Mouse (Mus musculus) forebrain, postnatal 0 days (tissue): ENCODE measurements around the gene Eno4. TPM values are rescaled to one million over a fixed set of nuclear protein-coding genes. Genes with fewer than 3 reads are reported as not detected.

Experiments
- ATAC-seq: fragments of 200-750 bp; cut with Nextera tagmentation; 2 replicates; pipeline ENCODE4 v1.8.0; 2017; ENCODE audit warnings: mild to moderate bottlenecking, moderate library complexity
- DNase-seq: peaks from one replicate; pipeline ENCODE4 v3.0.0-alpha.2; 2015
- H3K27ac ChIP-seq: fragments of 300-500 bp; sonication (generic); 2 replicates; pipeline ENCODE4 v1.5.1; 2014; ENCODE audit warnings: low read depth, mild to moderate bottlenecking, antibody characterized with exemption, low read length, moderate library complexity, mixed read lengths
- H3K27me3 ChIP-seq: fragments of 300-500 bp; sonication (generic); 2 replicates; pipeline ENCODE4 v1.6.1; 2014; ENCODE audit warnings: mild to moderate bottlenecking, low read length, mixed read lengths; ENCODE audit not compliant: insufficient read depth
- H3K36me3 ChIP-seq: fragments of 300-500 bp; sonication (generic); 2 replicates; pipeline ENCODE4 v1.6.1; 2014; ENCODE audit warnings: mild to moderate bottlenecking, moderate library complexity; ENCODE audit not compliant: insufficient read depth
- H3K4me1 ChIP-seq: fragments of 300-500 bp; sonication (generic); 2 replicates; pipeline ENCODE4 v1.6.1; 2014; ENCODE audit warnings: antibody characterized with exemption; ENCODE audit not compliant: insufficient read depth
- H3K4me2 ChIP-seq: fragments of 300-500 bp; sonication (generic); 2 replicates; pipeline ENCODE4 v1.6.1; 2014; ENCODE audit warnings: low read depth, mild to moderate bottlenecking, moderate library complexity
- H3K4me3 ChIP-seq: fragments of 300-500 bp; sonication (generic); 2 replicates; pipeline ENCODE4 v1.5.1; 2014; ENCODE audit warnings: low read depth, low read length, mixed read lengths
- H3K9ac ChIP-seq: fragments of 300-500 bp; sonication (generic); 2 replicates; pipeline ENCODE4 v1.6.1; 2014; ENCODE audit warnings: mild to moderate bottlenecking
- H3K9me3 ChIP-seq: fragments of 300-500 bp; sonication (generic); 2 replicates; pipeline ENCODE4 v1.6.1; 2016; ENCODE audit warnings: low read length
- CTCF ChIP-seq: sonication (generic); IDR thresholded peaks from 2 replicates; pipeline ENCODE4 v1.5.1; 2016; ENCODE audit warnings: antibody characterized with exemption, control low read depth, low read depth
- WGBS: fragments of 180-500 bp; shearing (Covaris S2); extraction: QIAGEN DNeasy Blood & Tissue Kit; methylation state at CpG from one replicate; pipeline ENCODE4 v1.1.7; 2014; 5-methylcytosine and 5-hydroxymethylcytosine counted together
- polyA plus RNA-seq: library from polyadenylated mRNA; unstranded; fragments of >200 nt; fragmentation: Nextera tagmentation; extraction: Ambion mirVana; gene quantifications from 2 replicates; pipeline ENCODE4 v1.2.1, GENCODE M21; 2015
- total RNA-seq: library from RNA; depleted of rRNA; stranded (reverse); fragments of >200 nt; gene quantifications from 2 replicates; pipeline ENCODE4 v1.2.3, GENCODE M21; 2014

Gene Eno4
- total and polyA plus RNA-seq, 2 experiments from 2014 or later: 2.0 TPM

- H3K4me2 ChIP-seq: no peak overlapping the region
- H3K27ac ChIP-seq: no peak overlapping the region
- WGBS: 91% methylated on average over 10 of the region's 10 CpGs
- H3K9ac ChIP-seq: no peak overlapping the region
- no peaks in the 10 kb centered on the region for H3K36me3 ChIP-seq
- H3K4me3 ChIP-seq: no peak overlapping the region
- no peaks in the 10 kb centered on the region for H3K9me3 ChIP-seq
- H3K27me3 ChIP-seq: no peaks in the 10 kb centered on the region
- DNase-seq: no peak
- no peaks in the 10 kb centered on the region for H3K4me1 ChIP-seq
- TF ChIP-seq CTCF: no peak
- ATAC-seq: no peak
Observed at GRCm38 (mm10) chr19:58908018-58908417, 35.2 kb upstream of the Eno4 start.

DNA sequence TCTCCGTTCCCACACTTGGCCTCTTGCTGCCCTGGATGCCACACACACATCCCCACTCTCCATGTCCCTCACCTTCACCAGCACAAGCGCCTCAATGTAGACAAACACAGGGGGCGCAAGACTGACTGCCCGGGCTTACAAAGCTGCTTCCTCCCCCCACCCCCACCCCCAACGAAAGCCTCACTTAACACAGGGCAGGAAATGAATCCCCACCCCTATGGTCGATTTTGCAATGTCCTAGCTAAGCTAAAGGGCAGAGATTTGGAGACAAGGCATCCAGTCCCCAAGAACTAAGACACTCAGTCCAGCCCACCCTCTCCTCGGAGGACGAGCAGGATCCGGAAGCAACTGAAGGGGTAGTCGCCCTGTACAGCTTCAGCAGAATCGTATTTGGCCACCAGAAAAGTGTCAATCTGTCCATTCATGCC is 32.3 kb upstream of the Eno4 start:
- H3K27ac ChIP-seq: peak overlapping the region; percentile 45; the same call in 1 of the 2 replicates
- H3K9ac ChIP-seq: peak overlapping the region; percentile 44
- peak overlapping the region; percentile 56 for H3K4me2 ChIP-seq
- 3% methylated on average over 11 of the region's 11 CpGs for WGBS
- no peaks in the 10 kb centered on the region for H3K4me1 ChIP-seq
- TF ChIP-seq CTCF: peak; percentile 59
- H3K27me3 ChIP-seq: no peaks in the 10 kb centered on the region; the same call in 1 of the 2 replicates
- peak; percentile 61 for ATAC-seq
- DNase-seq: no peak
- no peaks in the 10 kb centered on the region for H3K9me3 ChIP-seq
- H3K4me3 ChIP-seq: peak overlapping the region; percentile 37
- H3K36me3 ChIP-seq: no peaks in the 10 kb centered on the region

GRCm38 (mm10) chr19:58911386-58911785 is 31.8 kb upstream of the Eno4 start:
- peak; percentile 88 for TF ChIP-seq CTCF
- WGBS: 7% methylated on average over 9 of the region's 9 CpGs
- Histone ChIP-seq H3K4me1 (no peaks in the 10 kb centered on the region), H3K27ac (peak overlapping the region; percentile 45; the same call in 1 of the 2 replicates), H3K4me2 (peak overlapping the region; percentile 56), H3K4me3 (peak overlapping the region; percentile 37), H3K9me3 (no peaks in the 10 kb centered on the region), H3K36me3 (no peaks in the 10 kb centered on the region), H3K27me3 (no peaks in the 10 kb centered on the region; the same call in 1 of the 2 replicates), H3K9ac (peak overlapping the region; percentile 44)
- DNase-seq: peak; percentile 92
- ATAC-seq: peak; percentile 85

- Histone ChIP-seq H3K27me3 (no peaks in the 10 kb centered on the region; the same call in 1 of the 2 replicates), H3K9ac (no peak overlapping the region), H3K4me3 (no peak overlapping the region), H3K27ac (no peak overlapping the region), H3K4me1 (no peaks in the 10 kb centered on the region), H3K4me2 (no peak overlapping the region), H3K36me3 (no peaks in the 10 kb centered on the region), H3K9me3 (no peaks in the 10 kb centered on the region)
- WGBS: 71% methylated on average over 6 of the region's 6 CpGs
- DNase-seq (no peak), ATAC-seq (no peak)
- no peak for TF ChIP-seq CTCF
Observed at GRCm38 (mm10) chr19:58913301-58913700, 29.9 kb upstream of the Eno4 start.

DNA sequence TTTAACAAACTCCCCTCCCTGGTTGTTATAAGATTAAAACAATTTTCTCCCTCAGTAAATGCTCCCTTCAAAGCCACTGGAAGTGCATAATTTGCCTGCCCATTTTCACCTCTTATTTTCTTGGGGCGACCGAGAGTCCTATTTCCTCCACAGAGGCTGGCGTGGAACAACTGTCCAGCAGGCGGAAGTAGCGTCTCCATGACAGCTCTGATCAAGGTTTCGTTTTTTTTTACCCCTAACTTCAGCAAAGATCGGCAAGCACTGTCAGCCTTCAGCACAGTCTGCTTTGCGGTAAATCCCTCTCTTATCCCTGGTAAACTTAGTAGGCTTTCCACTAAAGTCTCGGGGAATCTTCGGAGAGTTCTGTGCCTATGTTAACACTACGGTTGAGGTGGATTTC is 24.6 kb upstream of the Eno4 start:
- no peak overlapping the region for H3K9ac ChIP-seq
- no peaks in the 10 kb centered on the region; the same call in 1 of the 2 replicates for H3K27me3 ChIP-seq
- H3K4me1 ChIP-seq: no peaks in the 10 kb centered on the region
- DNase-seq (no peak), ATAC-seq (no peak)
- TF ChIP-seq CTCF: peak; percentile 39; the same call in 1 of the 2 replicates
- H3K4me2 ChIP-seq: peak overlapping the region; percentile 14; the same call in 1 of the 2 replicates
- 7% methylated on average over 11 of the region's 11 CpGs for WGBS
- H3K9me3 ChIP-seq: no peaks in the 10 kb centered on the region
- no peaks in the 10 kb centered on the region for H3K36me3 ChIP-seq
- H3K27ac ChIP-seq: no peak overlapping the region
- H3K4me3 ChIP-seq: no peak overlapping the region

DNA sequence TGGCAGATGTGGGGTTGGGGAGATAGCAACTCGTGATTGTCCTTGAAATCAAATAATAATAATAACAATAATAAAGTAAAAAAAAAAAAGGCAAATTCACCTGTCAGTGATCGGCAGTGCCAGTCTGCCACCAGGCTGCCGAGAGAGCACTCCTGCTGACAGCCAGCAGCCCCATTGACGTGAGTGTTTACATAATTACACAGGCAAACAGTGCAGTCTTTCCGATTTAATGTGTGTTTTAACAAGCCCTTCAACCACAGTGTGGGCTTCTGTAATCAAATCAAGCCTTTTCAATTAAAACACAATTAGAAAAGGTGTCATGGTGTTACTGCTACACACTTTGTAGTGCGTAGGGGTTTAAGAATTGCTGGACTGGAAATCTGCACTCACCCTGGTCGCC is 24.1 kb upstream of the Eno4 start:
- Histone ChIP-seq H3K4me3 (no peak overlapping the region), H3K9me3 (no peaks in the 10 kb centered on the region), H3K4me2 (peak overlapping the region; percentile 14; the same call in 1 of the 2 replicates), H3K36me3 (no peaks in the 10 kb centered on the region), H3K27ac (no peak overlapping the region), H3K27me3 (no peaks in the 10 kb centered on the region; the same call in 1 of the 2 replicates), H3K9ac (no peak overlapping the region), H3K4me1 (no peaks in the 10 kb centered on the region)
- no peak for TF ChIP-seq CTCF
- 11% methylated on average over 7 of the region's 7 CpGs for WGBS
- ATAC-seq: peak; percentile 64
- DNase-seq: no peak

DNA sequence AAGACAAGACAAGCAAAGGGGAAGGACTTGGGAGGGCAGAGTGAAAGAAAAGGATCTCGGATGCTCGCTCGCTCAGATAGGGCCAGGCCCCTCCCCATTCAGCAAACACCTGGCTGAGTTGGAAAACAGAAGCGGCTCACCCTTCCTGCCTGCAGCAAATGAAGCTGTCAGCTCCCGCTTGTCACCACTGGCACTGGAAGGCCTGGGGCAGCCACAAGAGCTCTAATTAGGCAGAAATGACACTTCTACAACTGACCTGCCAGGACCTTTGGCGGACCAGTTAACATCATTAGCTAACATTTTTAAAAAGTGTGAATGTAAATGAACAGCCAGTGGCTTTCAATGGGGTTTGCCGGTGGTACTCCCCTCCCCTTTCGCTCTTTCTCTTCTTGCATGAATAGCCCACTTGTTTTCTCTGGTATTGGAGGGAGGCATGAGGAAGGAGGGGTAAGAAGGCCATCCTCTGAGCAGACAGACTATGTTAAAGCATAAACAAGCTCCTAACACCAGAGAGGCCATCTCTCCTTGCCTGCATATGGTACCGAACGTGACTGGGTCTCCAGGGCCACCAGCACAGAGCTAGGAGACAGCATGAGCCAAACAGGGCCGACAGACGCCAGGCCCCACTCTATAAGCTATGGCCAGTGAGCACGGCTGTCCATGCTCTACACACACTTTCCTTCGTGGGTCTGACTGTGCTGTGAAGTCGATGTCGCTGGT is 12.0 kb upstream of the Eno4 start:
- no peak for TF ChIP-seq CTCF
- no peak overlapping the region for H3K27ac ChIP-seq
- DNase-seq (peak; percentile 41), ATAC-seq (peak; percentile 65)
- WGBS: 8% methylated on average over 16 of the region's 16 CpGs
- 0 out of 2 replicates have a peak, but pooled peaks cover 5% of the 10 kb centered on the region for H3K4me1 ChIP-seq
- no peak overlapping the region for H3K9ac ChIP-seq
- H3K9me3 ChIP-seq: no peaks in the 10 kb centered on the region
- H3K36me3 ChIP-seq: no peaks in the 10 kb centered on the region
- no peak overlapping the region for H3K4me3 ChIP-seq
- peaks cover 30% of the 10 kb centered on the region for H3K27me3 ChIP-seq
- no peak overlapping the region for H3K4me2 ChIP-seq
